Comparison of ENCODE assay signal across 22 mouse cellular contexts in the genomic region with DNA sequence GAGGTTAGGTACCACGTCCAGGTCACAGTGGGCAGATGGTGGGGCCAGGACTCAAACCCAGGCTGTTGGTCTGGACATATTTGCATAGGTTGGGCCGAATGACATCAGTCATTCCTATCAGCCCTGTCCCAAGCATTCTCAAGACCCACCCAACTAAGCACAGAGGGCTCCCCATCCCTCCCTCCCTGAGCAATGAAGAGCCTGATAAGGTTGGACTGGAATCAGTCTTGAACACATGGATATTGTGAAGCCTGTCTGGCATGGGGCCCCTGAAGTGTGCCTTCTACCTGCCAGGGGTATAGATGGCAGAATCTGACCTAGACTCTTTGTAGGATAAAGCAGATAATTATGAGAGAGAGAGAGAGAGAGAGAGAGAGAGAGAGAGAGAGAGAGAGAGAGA. TPM values are rescaled to one million over a fixed set of nuclear protein-coding genes. Genes with fewer than 3 reads are reported as not detected.
A peak's percentile ranks its signal among the peaks of the same experiment; 100 is the strongest.
DNase-seq lines count a peak whose midpoint lies in the region; ATAC-seq and TF ChIP-seq lines count a peak whose summit lies in the region.
"Had no signal": no experiment of that assay in that cellular context is flagged by ENCODE, and none has a peak within 500 bp of the region (broad histone marks: within the 10 kb centered on the region; RNA-seq: fewer than 3 reads in every experiment).

No protein-coding gene starts in this region.

- H3K27me3 ChIP-seq in heart, embryonic 13.5 days (replicated peaks) = no peaks in the 10 kb centered on the region
- no peaks in the 10 kb centered on the region for H3K27me3 ChIP-seq in liver, embryonic 11.5 days (replicated peaks; ENCODE audit: control insufficient read depth, insufficient read depth, low read length)
- H3K27me3 ChIP-seq: embryonic facial prominence, embryonic 15.5 days; forebrain, embryonic 13.5 days; limb, embryonic 12.5 days had no signal

- H3K36me3 ChIP-seq in heart, embryonic 13.5 days = 0 out of 2 replicates have a peak, but pooled peaks cover 2% of the 10 kb centered on the region
- H3K36me3 ChIP-seq in liver, embryonic 11.5 days (ENCODE audit: control insufficient read depth, insufficient read depth, low read length) = peaks cover 8% of the 10 kb centered on the region
- H3K36me3 ChIP-seq: embryonic facial prominence, embryonic 15.5 days; limb, embryonic 12.5 days had no signal

- H3K27ac ChIP-seq in heart, embryonic 13.5 days (replicated peaks) = no peak overlapping the region
- peak overlapping the region; percentile 89 for H3K27ac ChIP-seq in liver, embryonic 11.5 days (ENCODE audit: low read depth, low read length)
- no peak overlapping the region for H3K27ac ChIP-seq in gastrocnemius, adult 2 months
- H3K27ac ChIP-seq: embryonic facial prominence, embryonic 15.5 days; forebrain, embryonic 13.5 days; hindbrain, embryonic 14.5 days; kidney, postnatal 0 days; limb, embryonic 12.5 days had no signal

- no peaks in the 10 kb centered on the region for H3K9me3 ChIP-seq in heart, embryonic 13.5 days
- H3K9me3 ChIP-seq in liver, embryonic 11.5 days (ENCODE audit: control insufficient read depth, low read length) = no peaks in the 10 kb centered on the region
- H3K9me3 ChIP-seq: embryonic facial prominence, embryonic 15.5 days; forebrain, embryonic 13.5 days; limb, embryonic 12.5 days; megakaryocyte, embryonic 14.5 days had no signal

- no peak overlapping the region for H3K9ac ChIP-seq in heart, embryonic 13.5 days
- peak overlapping the region; percentile 42 for H3K9ac ChIP-seq in liver, embryonic 11.5 days (ENCODE audit: low read depth, low read length)
- H3K9ac ChIP-seq: embryonic facial prominence, embryonic 15.5 days; forebrain, embryonic 13.5 days; hindbrain, embryonic 14.5 days; limb, embryonic 12.5 days had no signal

- DNase-seq in heart, adult 11 months = no peak
- DNase-seq in c-Kit-positive CD71-positive TER-119-negative erythroid progenitor cells, embryonic 14.5 days (ENCODE audit: low read depth) = peak; percentile 82
- no peak for DNase-seq in liver, embryonic 11.5 days (ENCODE audit: low spot score)
- DNase-seq in adrenal gland, postnatal 4 days (ENCODE audit: low spot score in 2 of 2) = no peak
- no peak for DNase-seq in gastrocnemius, adult 2 months
- DNase-seq: adrenal gland, postnatal 10 days; cerebellum, adult 9-11 months; embryo, embryonic 11 days; layer of hippocampus, adult 9-11 months; right cerebral cortex, adult 18-20 months; thymus, postnatal 25 days had no signal

- TF ChIP-seq CTCF in gastrocnemius, adult 2 months (IDR thresholded peaks at IDR 0.05) = no peak

- no peak overlapping the region for H3K4me3 ChIP-seq in heart, embryonic 13.5 days
- H3K4me3 ChIP-seq in liver, embryonic 11.5 days (ENCODE audit: low read depth, low read length) = peak overlapping the region; percentile 77
- no peak overlapping the region for H3K4me3 ChIP-seq in gastrocnemius, adult 2 months
- H3K4me3 ChIP-seq: embryonic facial prominence, embryonic 15.5 days; forebrain, embryonic 13.5 days; limb, embryonic 12.5 days; megakaryocyte, embryonic 14.5 days had no signal

- 59% methylated on average over 2 of the region's 2 CpGs for WGBS in heart, embryonic 13.5 days
- WGBS in liver, embryonic 11.5 days = 32% methylated on average over 2 of the region's 2 CpGs

- no peak for ATAC-seq in heart, embryonic 13.5 days (ENCODE audit: extremely low read depth, insufficient number of reproducible peaks, low FRiP score, low TSS enrichment)
- peak; percentile 89 for ATAC-seq in liver, embryonic 11.5 days (replicated peaks; ENCODE audit: low FRiP score)
- ATAC-seq in megakaryocyte-erythroid progenitor cell, adult 5-6 weeks (replicated peaks; ENCODE audit: low FRiP score, low TSS enrichment, poor library complexity, severe bottlenecking) = peak; percentile 56
- ATAC-seq: forebrain, embryonic 13.5 days had no signal

- peak overlapping the region; percentile 13; the same call in 1 of the 2 replicates for H3K4me2 ChIP-seq in heart, embryonic 13.5 days
- H3K4me2 ChIP-seq in liver, embryonic 11.5 days = peak overlapping the region; percentile 64
- H3K4me2 ChIP-seq: embryonic facial prominence, embryonic 15.5 days; forebrain, embryonic 13.5 days; hindbrain, embryonic 14.5 days; limb, embryonic 12.5 days had no signal

- peaks cover 29% of the 10 kb centered on the region for H3K4me1 ChIP-seq in heart, embryonic 13.5 days
- peaks cover 45% of the 10 kb centered on the region for H3K4me1 ChIP-seq in liver, embryonic 11.5 days (replicated peaks; ENCODE audit: control insufficient read depth, insufficient read depth, low read length)

- intact Hi-C loops in gastrocnemius, adult 2 months (cut with DNase I) = no loop called here

RNA-seq across cellular contexts. Expression of gene Fam234b, which starts 32.1 kb away (rescaled TPM):
- polyA plus RNA-seq in heart, embryonic 13.5 days (2015; fragmentation: Nextera tagmentation; extraction: Ambion mirVana) = 8.0 and 8.4 TPM in 2 replicates
- 34.2 and 37.9 TPM in 2 replicates for polyA plus RNA-seq in liver, embryonic 11.5 days (2014; fragmentation: Nextera tagmentation; extraction: Ambion mirVana)
- total RNA-seq in megakaryocyte-erythroid progenitor cell, adult 5-6 weeks (2014; fragmentation: Nextera tagmentation) = 57.4 and 66.3 TPM in 2 replicates
- 32.6 and 51.1 TPM in 2 replicates for total RNA-seq in megakaryocyte-erythroid progenitor cell, adult 5-6 weeks (2017)
- 10 to 100 TPM; 40.8 to 44.7 TPM for total RNA-seq in adrenal gland, postnatal 4 days (2021)
- 1 to 10 TPM; 2.7 to 3.8 TPM for total RNA-seq in gastrocnemius, adult 2 months (2021)

RNA-seq across cellular contexts. Expression of gene Hebp1, which starts 32.1 kb away (rescaled TPM):
- 14.5 and 15.9 TPM in 2 replicates for polyA plus RNA-seq in heart, embryonic 13.5 days (2015; fragmentation: Nextera tagmentation; extraction: Ambion mirVana)
- polyA plus RNA-seq in liver, embryonic 11.5 days (2014; fragmentation: Nextera tagmentation; extraction: Ambion mirVana) = 56.8 and 59.1 TPM in 2 replicates
- total RNA-seq in megakaryocyte-erythroid progenitor cell, adult 5-6 weeks (2014; fragmentation: Nextera tagmentation) = 109 and 112 TPM in 2 replicates
- 109 and 149 TPM in 2 replicates for total RNA-seq in megakaryocyte-erythroid progenitor cell, adult 5-6 weeks (2017)
- total RNA-seq in adrenal gland, postnatal 4 days (2021) = 10 to 100 TPM; 41.4 to 43.6 TPM
- 10 to 100 TPM in 1 of 2 experiments, 1 to 10 TPM in 1; 3.8 to 10.3 TPM for total RNA-seq in gastrocnemius, adult 2 months (2021)

RNA-seq across cellular contexts. Expression of gene Gprc5d, which starts 47.6 kb away (rescaled TPM):
- polyA plus RNA-seq in heart, embryonic 13.5 days (2015; fragmentation: Nextera tagmentation; extraction: Ambion mirVana) = not detected in 2 replicates
- polyA plus RNA-seq in liver, embryonic 11.5 days (2014; fragmentation: Nextera tagmentation; extraction: Ambion mirVana) = 0.25 TPM in 1 of 2 replicates, not detected in the other
- total RNA-seq in megakaryocyte-erythroid progenitor cell, adult 5-6 weeks (2014; fragmentation: Nextera tagmentation) = not detected in 2 replicates
- total RNA-seq in megakaryocyte-erythroid progenitor cell, adult 5-6 weeks (2017) = not detected in 2 replicates
- not detected for total RNA-seq in adrenal gland, postnatal 4 days (2021)
- total RNA-seq in gastrocnemius, adult 2 months (2021) = not detected
- total RNA-seq: adrenal gland, postnatal 10 days had no signal
- polyA plus RNA-seq: forebrain, embryonic 13.5 days; heart, embryonic 16.5 days; hindbrain, embryonic 14.5 days; limb, embryonic 12.5 days; lung, embryonic 16.5 days; neural tube, embryonic 11.5 days had no signal

Comparison
In these comparisons a context has a peak if more than half of its experiments do, and no peak if none do; other contexts are left out.
1. RNA of gene Fam234b, which starts 32.1 kb away (total RNA-seq): 32.6 to 66.3 TPM in megakaryocyte-erythroid progenitor cell, adult 5-6 weeks and 40.8 to 44.7 TPM in adrenal gland, postnatal 4 days; 2.7 to 3.8 TPM in gastrocnemius, adult 2 months; every median in the first group is over 4 times any median in the second.